Mouse (Mus musculus) intestine, embryonic 15.5 days (tissue): Measurements from ENCODE around the gene Thpo. TPM values are rescaled to one million over a fixed set of nuclear protein-coding genes. Genes with fewer than 3 reads are reported as not detected.

Experiments
- ATAC-seq: fragments of 200-750 bp; cut with Nextera tagmentation; 2 replicates; pipeline ENCODE4 v1.8.0; 2017; ENCODE audit warnings: moderate TSS enrichment, moderate library complexity
- H3K27ac ChIP-seq: fragments of 300-500 bp; sonication (generic); 2 replicates; pipeline ENCODE4 v1.5.1; 2015; ENCODE audit warnings: mild to moderate bottlenecking, inconsistent platforms
- H3K27me3 ChIP-seq: fragments of 300-500 bp; sonication (generic); replicated peaks from 2 replicates; pipeline ENCODE4 v1.6.1; 2015; ENCODE audit warnings: inconsistent platforms
- H3K36me3 ChIP-seq: fragments of 300-500 bp; sonication (generic); 2 replicates; pipeline ENCODE4 v1.6.1; 2015; ENCODE audit warnings: inconsistent platforms
- H3K4me1 ChIP-seq: fragments of 300-500 bp; sonication (generic); replicated peaks from 2 replicates; pipeline ENCODE4 v1.6.1; 2015; ENCODE audit warnings: inconsistent platforms
- H3K4me2 ChIP-seq: fragments of 300-500 bp; sonication (generic); replicated peaks from 2 replicates; pipeline ENCODE4 v1.6.1; 2015; ENCODE audit warnings: mild to moderate bottlenecking, inconsistent platforms
- H3K4me3 ChIP-seq: fragments of 300-500 bp; sonication (generic); replicated peaks from 2 replicates; pipeline ENCODE4 v1.5.1; 2015; ENCODE audit warnings: inconsistent platforms
- H3K9ac ChIP-seq: fragments of 300-500 bp; sonication (generic); 2 replicates; pipeline ENCODE4 v1.6.1; 2015; ENCODE audit warnings: inconsistent platforms
- H3K9me3 ChIP-seq: fragments of 300-500 bp; sonication (generic); 2 replicates; pipeline ENCODE4 v1.6.1; 2016; ENCODE audit warnings: inconsistent platforms
- WGBS: fragments of 180-500 bp; shearing (Covaris S2); methylation state at CpG from one replicate; pipeline ENCODE4 v1.1.7; 2015; 5-methylcytosine and 5-hydroxymethylcytosine counted together
- polyA plus RNA-seq: library from polyadenylated mRNA; unstranded; fragments of >200 nt; fragmentation: Nextera tagmentation; extraction: Ambion mirVana; gene quantifications from 2 replicates; pipeline ENCODE4 v1.2.1, GENCODE M21; 2015

The Thpo gene
- polyA plus RNA-seq, 1 experiment from 2014 or later = 1.8 TPM

DNA sequence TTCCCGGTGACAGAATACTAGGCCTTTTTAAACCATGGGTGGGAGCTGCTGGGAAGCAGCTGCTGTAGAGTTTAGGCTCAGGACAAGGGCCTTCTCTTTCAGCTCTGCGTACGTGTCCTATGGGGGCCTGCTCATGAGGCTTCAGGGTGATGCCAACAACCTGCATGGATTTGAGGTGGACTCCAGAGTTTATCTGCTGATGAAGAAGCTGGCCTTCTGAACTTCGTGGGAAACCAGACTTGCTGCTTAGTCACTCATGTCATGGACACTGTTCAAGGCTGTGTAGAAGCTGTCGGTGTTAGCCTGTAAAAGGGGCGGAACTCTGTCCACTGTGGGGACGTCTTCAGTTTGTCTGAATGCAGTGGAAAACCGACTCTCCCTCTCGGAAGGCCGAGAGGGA lies 12.5 kb downstream of the Thpo start:
- Histone ChIP-seq H3K27me3 (no peaks in the 10 kb centered on the region), H3K9ac (no peak overlapping the region), H3K4me2 (no peak overlapping the region), H3K9me3 (no peaks in the 10 kb centered on the region), H3K4me3 (no peak overlapping the region), H3K4me1 (0 out of 2 replicates have a peak, but pooled peaks cover 4% of the 10 kb centered on the region), H3K27ac (no peak overlapping the region), H3K36me3 (0 out of 2 replicates have a peak, but pooled peaks cover 7% of the 10 kb centered on the region)
- 81% methylated on average over 10 of the region's 10 CpGs for WGBS
- no peak for ATAC-seq

DNA sequence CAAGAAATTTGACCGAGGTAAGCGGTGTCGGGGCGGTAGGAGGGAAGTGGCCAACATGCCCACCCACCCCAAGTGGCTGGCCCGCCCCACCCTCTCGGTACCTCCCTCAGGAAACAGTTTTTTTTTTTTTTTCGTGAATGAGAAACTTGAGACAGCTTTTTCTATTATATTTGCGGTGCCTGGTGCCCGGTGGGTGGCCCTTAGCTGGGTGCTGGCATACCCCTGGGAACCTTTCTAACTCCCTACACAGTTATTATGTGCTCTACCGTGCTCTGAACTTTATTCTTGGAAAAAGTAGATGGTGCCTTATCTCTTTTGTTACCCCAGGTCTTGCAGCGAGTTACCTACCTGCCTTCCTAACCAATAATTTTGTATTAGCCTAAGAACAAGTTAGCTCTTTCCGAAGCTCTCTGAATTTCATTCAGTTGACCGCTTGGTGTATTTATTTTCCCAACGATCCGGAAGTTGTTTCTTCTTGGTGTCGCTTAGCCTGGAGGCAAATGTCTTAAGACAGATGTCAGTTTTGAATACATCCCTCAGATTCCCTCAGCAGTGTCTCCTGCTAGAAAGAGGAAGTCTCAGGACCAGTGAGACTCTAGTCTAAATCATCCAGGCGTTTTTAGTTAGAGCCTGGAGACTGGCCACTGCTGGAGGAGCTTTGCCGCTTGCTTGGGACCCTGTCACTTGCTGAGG lies 16.2 kb downstream of the Thpo start:
- H3K27me3 ChIP-seq = no peaks in the 10 kb centered on the region
- H3K27ac ChIP-seq = peak overlapping the region; percentile 98
- no peaks in the 10 kb centered on the region for H3K9me3 ChIP-seq
- WGBS = 1% methylated on average over 18 of the region's 18 CpGs
- H3K4me1 ChIP-seq = peaks cover 24% of the 10 kb centered on the region
- peak overlapping the region; percentile 95 for H3K4me2 ChIP-seq
- H3K4me3 ChIP-seq = peak overlapping the region; percentile 75
- 0 out of 2 replicates have a peak, but pooled peaks cover 7% of the 10 kb centered on the region for H3K36me3 ChIP-seq
- H3K9ac ChIP-seq = peak overlapping the region; percentile 56
- ATAC-seq = peak; percentile 35

DNA sequence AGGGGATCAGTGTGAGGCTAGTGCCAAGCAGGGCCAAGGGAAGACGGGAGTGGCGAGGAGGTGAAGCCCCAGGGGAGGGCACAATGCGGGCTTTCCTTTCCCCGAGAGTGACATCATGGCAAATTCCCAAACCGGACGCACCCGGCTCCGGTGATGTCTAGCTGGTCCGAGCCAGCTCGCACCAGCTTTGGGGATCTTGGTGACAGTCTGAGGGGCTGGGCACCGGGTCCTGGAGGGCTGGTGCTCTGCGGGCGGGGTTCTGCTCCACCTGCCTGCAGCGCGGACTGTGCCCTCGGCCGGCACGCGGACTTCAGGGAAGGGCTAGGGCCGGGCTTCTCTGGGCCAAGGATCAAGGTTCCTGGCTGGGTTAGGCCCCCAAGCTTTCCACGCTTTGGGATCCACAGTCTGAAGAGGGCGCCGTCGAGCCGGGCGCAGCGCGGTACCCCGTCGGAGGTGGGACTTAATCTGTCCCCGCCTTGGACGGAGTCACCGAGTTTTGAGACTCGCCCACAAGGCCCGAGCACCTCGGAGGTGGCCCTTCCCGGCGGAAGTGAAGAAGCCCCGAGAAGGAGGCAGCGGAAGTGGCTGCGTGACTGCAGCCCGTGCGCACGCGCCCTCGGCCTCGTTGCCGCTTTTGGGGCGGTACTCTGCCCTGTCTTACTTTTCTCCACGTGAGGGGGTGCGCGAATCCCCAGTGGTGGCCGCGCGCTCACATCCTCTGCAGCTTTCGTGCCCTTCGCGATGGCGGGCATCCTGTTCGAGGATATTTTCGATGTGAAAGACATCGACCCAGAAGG lies 16.9 kb downstream of the Thpo start, which contains the start of the genes Polr2h and Clcn2:
TSS of gene Polr2h (plus strand) at position 485 of the 797 bp plus-strand sequence.
TSS of gene Clcn2 (minus strand) at position 566 of the 797 bp plus-strand sequence.
- ATAC-seq = peak; percentile 88
- peaks cover 24% of the 10 kb centered on the region for H3K4me1 ChIP-seq
- no peaks in the 10 kb centered on the region for H3K27me3 ChIP-seq
- peaks cover 10% of the 10 kb centered on the region; the same call in 1 of the 2 replicates for H3K36me3 ChIP-seq
- H3K4me3 ChIP-seq = peak within 1 kb of the TSS; percentile 75
- H3K27ac ChIP-seq = peak within 1 kb of the TSS; percentile 98
- under 1% methylated on average over 62 of the region's 62 CpGs for WGBS
- H3K9me3 ChIP-seq = no peaks in the 10 kb centered on the region
- peak within 1 kb of the TSS; percentile 95 for H3K4me2 ChIP-seq
- peak within 1 kb of the TSS; percentile 77 for H3K9ac ChIP-seq

DNA sequence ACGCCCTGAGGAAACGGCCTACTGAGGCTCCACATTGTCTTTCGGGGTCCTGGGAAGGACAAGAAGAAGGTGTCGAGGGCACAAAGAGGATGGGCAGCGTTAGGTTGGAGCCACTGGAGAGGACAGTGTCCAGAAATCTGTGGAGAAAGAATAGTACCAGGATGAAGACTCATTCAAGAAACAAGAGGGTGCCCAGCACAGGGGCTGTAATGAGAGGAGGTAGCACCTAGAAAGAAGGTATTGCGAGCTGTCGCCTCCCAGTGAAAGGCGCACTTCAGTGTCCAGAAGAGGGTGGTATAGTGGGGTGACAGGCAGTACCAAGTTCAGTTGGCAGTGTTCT lies 17.5 kb downstream of the Thpo start:
- no peaks in the 10 kb centered on the region for H3K9me3 ChIP-seq
- peaks cover 24% of the 10 kb centered on the region for H3K4me1 ChIP-seq
- WGBS = under 1% methylated on average over 8 of the region's 8 CpGs
- peak overlapping the region; percentile 95 for H3K4me2 ChIP-seq
- peak overlapping the region; percentile 77 for H3K9ac ChIP-seq
- H3K27ac ChIP-seq = peak overlapping the region; percentile 98
- H3K4me3 ChIP-seq = peak overlapping the region; percentile 75
- peaks cover 12% of the 10 kb centered on the region; the same call in 1 of the 2 replicates for H3K36me3 ChIP-seq
- ATAC-seq = no peak
- H3K27me3 ChIP-seq = no peaks in the 10 kb centered on the region

DNA sequence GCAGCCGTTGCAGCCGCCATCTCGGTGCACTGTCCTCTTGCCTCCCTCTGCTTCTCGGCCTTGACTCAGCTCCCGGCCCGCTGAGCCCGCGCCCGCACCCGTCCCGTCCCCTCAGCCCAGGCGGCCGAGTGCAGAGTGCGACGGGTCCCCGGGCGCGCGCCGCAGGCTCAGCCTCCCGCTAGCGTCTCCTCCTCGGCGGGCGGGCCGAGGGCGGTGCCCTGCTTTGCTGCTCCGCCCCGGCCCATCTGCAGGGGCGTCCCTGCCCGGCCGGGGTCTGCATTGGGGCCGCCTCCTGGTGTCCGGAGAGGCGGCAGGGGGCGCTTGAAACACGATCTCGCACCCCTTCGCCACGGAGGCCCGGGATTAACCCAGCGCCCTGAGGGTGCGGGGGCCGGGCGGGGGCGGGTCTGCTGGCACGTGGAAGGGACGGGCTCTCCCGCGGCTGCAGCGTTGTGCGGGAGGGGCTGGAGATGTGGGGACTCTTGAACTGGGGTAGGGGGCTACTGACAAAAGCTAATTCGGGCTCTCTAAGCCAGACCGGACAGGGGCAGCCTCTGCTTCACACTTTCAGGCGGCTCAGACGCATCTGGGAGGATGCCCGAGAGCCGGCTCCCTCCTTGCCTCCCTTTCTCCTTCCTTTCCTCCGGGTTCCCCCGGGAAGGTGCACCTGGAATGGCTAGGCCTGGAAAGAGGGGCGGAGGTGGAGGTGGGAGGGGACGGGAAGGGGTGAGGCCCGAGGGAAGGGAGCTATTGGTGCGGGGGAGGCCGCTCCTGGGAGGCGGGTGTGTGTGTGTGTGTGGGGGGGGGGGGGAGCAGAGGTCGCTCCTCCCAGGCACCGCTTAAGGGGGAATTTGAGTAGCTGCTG lies 18.1 kb downstream of the Thpo start:
- peak overlapping the region; percentile 77 for H3K9ac ChIP-seq
- under 1% methylated on average over 56 of the region's 68 CpGs for WGBS

DNA sequence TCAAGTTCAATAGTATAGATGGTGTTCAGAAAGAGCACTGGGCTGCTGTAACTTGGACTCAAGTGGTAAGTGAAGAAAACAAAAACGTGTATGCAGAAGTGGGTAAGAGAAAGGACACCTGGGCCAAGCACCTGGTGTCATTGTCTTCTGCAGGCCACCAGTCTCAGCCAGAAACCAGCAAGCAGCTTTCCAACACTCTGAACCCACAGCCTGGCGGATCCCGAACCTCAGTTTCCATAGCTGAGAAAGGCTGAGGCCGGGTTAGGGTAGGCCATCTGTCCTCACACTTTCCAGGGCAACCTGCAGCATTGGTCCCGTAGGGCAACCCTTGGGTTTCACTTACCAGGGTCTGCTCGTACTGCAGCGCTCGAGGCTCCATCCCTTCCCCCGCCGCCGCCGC lies 18.7 kb downstream of the Thpo start:
- Histone ChIP-seq H3K9me3 (no peaks in the 10 kb centered on the region), H3K4me3 (peak overlapping the region; percentile 75), H3K36me3 (peaks cover 11% of the 10 kb centered on the region; the same call in 1 of the 2 replicates), H3K27me3 (no peaks in the 10 kb centered on the region), H3K9ac (peak overlapping the region; percentile 77), H3K4me2 (peak overlapping the region; percentile 95), H3K27ac (peak overlapping the region; percentile 98), H3K4me1 (peaks cover 24% of the 10 kb centered on the region)
- no peak; the same call in 1 of the 2 replicates for ATAC-seq
- 2% methylated on average over 9 of the region's 12 CpGs for WGBS

More for the DNA sequence above, 18.1 kb downstream of the Thpo start:
- Histone ChIP-seq H3K27ac (peak overlapping the region; percentile 98), H3K4me2 (peak overlapping the region; percentile 95), H3K36me3 (peaks cover 11% of the 10 kb centered on the region; the same call in 1 of the 2 replicates), H3K9me3 (no peaks in the 10 kb centered on the region), H3K27me3 (no peaks in the 10 kb centered on the region), H3K4me1 (peaks cover 24% of the 10 kb centered on the region), H3K4me3 (peak overlapping the region; percentile 75)
- peak; percentile 75 for ATAC-seq

DNA sequence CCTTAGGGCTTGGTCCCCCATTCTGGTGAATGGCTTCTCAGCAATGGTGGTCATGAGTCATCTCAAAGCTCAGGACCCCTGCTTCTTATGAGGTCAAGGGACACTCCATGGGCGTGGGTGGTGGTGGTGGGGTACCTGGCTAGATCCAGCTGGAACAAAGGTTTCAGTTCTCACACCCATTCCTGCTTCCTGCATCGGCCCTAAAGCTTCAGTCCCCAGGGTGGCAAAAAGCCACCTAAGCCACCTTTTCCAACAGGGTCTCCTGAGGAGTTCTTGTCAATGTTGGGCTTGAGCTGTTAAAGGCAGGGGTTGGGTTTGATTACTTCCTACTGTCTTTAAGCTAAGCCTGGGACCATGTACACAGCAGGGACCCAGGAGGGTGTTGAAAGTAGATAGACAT lies 19.1 kb downstream of the Thpo start:
- ATAC-seq = no peak
- Histone ChIP-seq H3K9me3 (no peaks in the 10 kb centered on the region), H3K4me1 (peaks cover 24% of the 10 kb centered on the region), H3K4me2 (peak overlapping the region; percentile 95), H3K9ac (peak overlapping the region; percentile 77), H3K27me3 (no peaks in the 10 kb centered on the region), H3K4me3 (peak overlapping the region; percentile 75), H3K27ac (peak overlapping the region; percentile 98; the same call in 1 of the 2 replicates), H3K36me3 (peaks cover 14% of the 10 kb centered on the region)
- 37% methylated on average over 2 of the region's 2 CpGs for WGBS

DNA sequence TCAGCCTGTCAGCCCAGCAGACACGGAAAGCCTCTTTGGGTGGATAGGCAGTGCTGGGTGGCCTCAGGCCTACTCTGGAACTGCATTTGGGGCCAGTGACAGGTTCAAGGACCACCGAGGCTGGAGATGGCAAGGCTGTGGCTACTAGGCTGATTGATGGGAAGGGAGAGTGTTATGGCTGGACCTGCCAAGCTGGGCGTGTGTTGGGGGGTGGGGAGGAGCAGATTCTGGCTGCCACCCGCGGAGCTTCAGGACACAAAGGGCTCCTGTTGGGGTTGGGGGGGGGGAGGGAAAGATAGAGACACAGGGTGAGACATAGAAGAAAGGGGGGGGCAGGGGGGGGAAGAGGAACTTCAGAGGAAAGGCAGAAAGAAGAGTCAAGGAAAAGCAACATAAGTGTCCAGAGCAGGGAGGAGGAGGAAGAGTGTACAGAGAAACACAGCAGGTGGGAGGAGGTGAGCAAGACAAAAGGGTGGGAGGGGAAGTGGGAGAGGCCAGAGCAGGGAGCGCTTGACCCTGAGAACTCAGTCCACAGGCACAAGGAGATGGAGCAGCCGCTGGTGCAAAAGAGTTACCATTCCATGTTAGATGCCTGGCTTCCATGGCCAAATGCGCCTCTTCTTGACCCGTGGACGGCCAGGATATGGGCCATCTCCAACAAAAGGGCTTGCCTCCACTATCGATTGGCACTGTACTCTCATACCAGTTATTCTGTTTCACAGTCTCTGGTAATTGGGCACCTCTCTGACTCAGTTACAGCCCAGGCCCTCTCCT lies 19.8 kb downstream of the Thpo start:
- peak overlapping the region; percentile 95 for H3K4me2 ChIP-seq
- no peak overlapping the region for H3K27ac ChIP-seq
- WGBS = 38% methylated on average over 11 of the region's 11 CpGs
- H3K4me1 ChIP-seq = peaks cover 24% of the 10 kb centered on the region
- no peaks in the 10 kb centered on the region for H3K9me3 ChIP-seq
- no peak for ATAC-seq
- peaks cover 13% of the 10 kb centered on the region for H3K36me3 ChIP-seq
- H3K9ac ChIP-seq = 0 out of 2 replicates have a peak overlapping the region, but pooled peaks have one; percentile 77
- H3K4me3 ChIP-seq = peak overlapping the region; percentile 75
- no peaks in the 10 kb centered on the region for H3K27me3 ChIP-seq

DNA sequence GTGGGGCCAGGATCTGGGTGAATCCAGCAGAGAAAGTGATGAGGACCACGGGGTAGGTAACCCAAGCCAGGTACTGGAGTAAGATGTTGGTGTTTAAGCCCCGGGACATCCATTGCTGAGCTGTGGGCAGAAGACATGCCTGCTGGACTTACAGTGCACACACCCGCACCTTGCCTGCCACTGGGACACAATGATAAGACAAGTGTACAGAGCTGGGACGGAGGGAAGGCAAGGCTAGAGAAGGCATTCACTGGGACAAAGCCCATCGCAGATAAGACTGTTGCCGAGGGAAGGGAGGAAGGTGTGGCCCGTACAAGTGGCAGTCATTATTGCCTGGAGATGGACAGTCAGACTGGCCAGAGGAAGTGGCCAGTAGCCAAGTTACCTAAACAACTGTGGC lies 21.4 kb downstream of the Thpo start:
- H3K36me3 ChIP-seq = peaks cover 15% of the 10 kb centered on the region
- WGBS = 67% methylated on average over 7 of the region's 7 CpGs
- H3K4me2 ChIP-seq = no peak overlapping the region
- no peak for ATAC-seq
- no peaks in the 10 kb centered on the region for H3K9me3 ChIP-seq
- H3K27me3 ChIP-seq = no peaks in the 10 kb centered on the region
- H3K4me3 ChIP-seq = no peak overlapping the region
- no peak overlapping the region for H3K27ac ChIP-seq
- peaks cover 20% of the 10 kb centered on the region for H3K4me1 ChIP-seq
- no peak overlapping the region for H3K9ac ChIP-seq

DNA sequence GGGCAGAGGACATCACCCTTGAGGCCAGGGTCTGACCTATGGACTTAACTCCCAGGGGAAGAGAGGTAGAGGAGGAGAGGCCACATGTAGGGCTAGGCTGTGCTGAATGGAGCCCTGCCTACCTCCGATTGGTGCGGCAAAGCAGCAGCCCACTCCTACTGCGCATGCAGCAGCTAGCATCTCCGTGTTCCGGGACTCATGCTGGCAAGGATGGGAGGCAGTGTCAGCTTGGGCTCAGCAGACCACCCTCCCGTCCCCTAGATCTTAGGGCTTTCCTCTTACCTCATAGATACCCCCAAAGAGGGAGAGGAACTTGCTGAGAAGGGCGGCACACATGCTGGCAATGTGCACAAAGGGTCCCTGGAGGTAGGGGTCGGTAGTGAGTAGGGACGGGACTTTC lies 22.1 kb downstream of the Thpo start:
- Histone ChIP-seq H3K4me3 (no peak overlapping the region), H3K9me3 (no peaks in the 10 kb centered on the region), H3K36me3 (peaks cover 18% of the 10 kb centered on the region), H3K27me3 (no peaks in the 10 kb centered on the region), H3K4me2 (no peak overlapping the region), H3K27ac (no peak overlapping the region), H3K4me1 (peaks cover 20% of the 10 kb centered on the region), H3K9ac (no peak overlapping the region)
- ATAC-seq = no peak
- WGBS = 78% methylated on average over 9 of the region's 9 CpGs

DNA sequence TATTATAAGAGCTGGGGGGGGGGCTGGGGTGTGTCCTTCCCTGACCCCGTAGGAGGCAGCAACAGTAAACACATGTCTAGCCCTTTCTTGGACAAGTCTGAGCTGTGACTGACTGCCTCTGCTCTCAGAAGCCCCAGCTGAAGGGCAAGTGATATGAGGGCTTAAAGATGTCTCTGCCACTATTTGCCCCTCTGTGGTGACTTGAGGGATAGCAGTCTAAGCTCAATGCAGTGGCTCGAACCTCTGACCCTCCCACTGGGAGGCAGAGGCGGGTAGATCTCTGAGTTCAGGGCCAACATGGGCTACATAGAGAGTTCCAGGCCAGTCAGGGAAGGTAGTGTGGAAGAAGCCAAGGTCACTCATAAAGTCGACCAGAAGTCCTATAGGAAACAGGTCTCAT lies 23.5 kb downstream of the Thpo start:
- no peaks in the 10 kb centered on the region for H3K27me3 ChIP-seq
- no peak for ATAC-seq
- 85% methylated on average over 4 of the region's 4 CpGs for WGBS
- H3K4me3 ChIP-seq = no peak overlapping the region
- no peak overlapping the region for H3K27ac ChIP-seq
- no peak overlapping the region for H3K9ac ChIP-seq
- peaks cover 18% of the 10 kb centered on the region for H3K36me3 ChIP-seq
- H3K4me1 ChIP-seq = peaks cover 20% of the 10 kb centered on the region
- H3K9me3 ChIP-seq = no peaks in the 10 kb centered on the region
- no peak overlapping the region for H3K4me2 ChIP-seq
